Mouse (Mus musculus) kidney, postnatal 0 days (tissue): ENCODE data around the gene Pgm2l1. TPM values are rescaled to one million over a fixed set of nuclear protein-coding genes. Genes with fewer than 3 reads are reported as not detected.

Experiments used
- ATAC-seq: fragments of 200-750 bp; cut with Nextera tagmentation; replicated peaks from 2 replicates; pipeline ENCODE4 v1.8.0; 2017; ENCODE audit warnings: low read depth, moderate number of reproducible peaks, moderate TSS enrichment, moderate library complexity; ENCODE audit not compliant: low FRiP score
- DNase-seq: peaks from one replicate; pipeline ENCODE4 v3.0.0-alpha.2; 2016; ENCODE audit warnings: low spot score
- H3K27ac ChIP-seq: fragments of 300-500 bp; sonication (generic); 2 replicates; pipeline ENCODE4 v1.5.1; 2014; ENCODE audit warnings: mild to moderate bottlenecking
- H3K27me3 ChIP-seq: fragments of 300-500 bp; sonication (generic); 2 replicates; pipeline ENCODE4 v1.6.1; 2014; ENCODE audit warnings: low read length, mixed read lengths; ENCODE audit not compliant: insufficient read depth
- H3K36me3 ChIP-seq: fragments of 300-500 bp; sonication (generic); 2 replicates; pipeline ENCODE4 v1.6.1; 2014; ENCODE audit warnings: low read length, mixed read lengths; ENCODE audit not compliant: insufficient read depth
- H3K4me1 ChIP-seq: fragments of 300-500 bp; sonication (generic); replicated peaks from 2 replicates; pipeline ENCODE4 v1.6.1; 2014; ENCODE audit warnings: antibody characterized with exemption, low read length, mixed read lengths; ENCODE audit not compliant: insufficient read depth
- H3K4me2 ChIP-seq: fragments of 300-500 bp; sonication (generic); 2 replicates; pipeline ENCODE4 v1.6.1; 2014; ENCODE audit warnings: mild to moderate bottlenecking, low read length, moderate library complexity, mixed read lengths
- H3K4me3 ChIP-seq: fragments of 300-500 bp; sonication (generic); replicated peaks from 2 replicates; pipeline ENCODE4 v1.5.1; 2014; ENCODE audit warnings: low read depth, low read length
- H3K9ac ChIP-seq: fragments of 300-500 bp; sonication (generic); 2 replicates; pipeline ENCODE4 v1.6.1; 2014; ENCODE audit warnings: low read depth, low read length
- H3K9me3 ChIP-seq: fragments of 300-500 bp; sonication (generic); replicated peaks from 2 replicates; pipeline ENCODE4 v1.6.1; 2016; ENCODE audit warnings: low read length, inconsistent platforms, mixed read lengths
- CTCF ChIP-seq: IDR thresholded peaks from 2 replicates; pipeline ENCODE4 v1.5.1; 2016; ENCODE audit warnings: antibody characterized with exemption, low read depth, mild to moderate bottlenecking, moderate library complexity
- WGBS: fragments of 180-500 bp; shearing (Covaris S2); extraction: QIAGEN DNeasy Blood & Tissue Kit; methylation state at CpG from one replicate; pipeline ENCODE4 v1.1.7; 2014; 5-methylcytosine and 5-hydroxymethylcytosine counted together
- polyA plus RNA-seq: library from polyadenylated mRNA; unstranded; fragments of >200 nt; fragmentation: Nextera tagmentation; extraction: Ambion mirVana; gene quantifications from 2 replicates; pipeline ENCODE4 v1.2.1, GENCODE M21; 2015

The Pgm2l1 gene
- polyA plus RNA-seq, 1 experiment from 2014 or later, result 2.5 TPM

- no peak overlapping the region for H3K27ac ChIP-seq
- no peak for TF ChIP-seq CTCF
- no peak overlapping the region for H3K4me3 ChIP-seq
Observed at GRCm38 (mm10) chr7:100317534-100317933, 90.3 kb downstream of the Pgm2l1 start.

GRCm38 (mm10) chr7:100323721-100324120 lies 96.5 kb downstream of the Pgm2l1 start:
- Histone ChIP-seq H3K36me3 (0 out of 2 replicates have a peak, but pooled peaks cover 11% of the 10 kb centered on the region), H3K9me3 (no peaks in the 10 kb centered on the region), H3K4me3 (no peak overlapping the region), H3K4me1 (no peaks in the 10 kb centered on the region), H3K27ac (no peak overlapping the region), H3K4me2 (no peak overlapping the region), H3K9ac (no peak overlapping the region), H3K27me3 (no peaks in the 10 kb centered on the region)
- ATAC-seq, result no peak
- no peak for DNase-seq
- 79% methylated on average over 3 of the region's 3 CpGs for WGBS
- TF ChIP-seq CTCF, result no peak

More at GRCm38 (mm10) chr7:100317534-100317933, 90.3 kb downstream of the Pgm2l1 start:
- Histone ChIP-seq H3K27me3 (no peaks in the 10 kb centered on the region), H3K4me2 (no peak overlapping the region), H3K9me3 (no peaks in the 10 kb centered on the region), H3K36me3 (no peaks in the 10 kb centered on the region), H3K9ac (no peak overlapping the region), H3K4me1 (no peaks in the 10 kb centered on the region)
- 96% methylated on average over 5 of the region's 5 CpGs for WGBS
- DNase-seq (no peak), ATAC-seq (no peak)

DNA sequence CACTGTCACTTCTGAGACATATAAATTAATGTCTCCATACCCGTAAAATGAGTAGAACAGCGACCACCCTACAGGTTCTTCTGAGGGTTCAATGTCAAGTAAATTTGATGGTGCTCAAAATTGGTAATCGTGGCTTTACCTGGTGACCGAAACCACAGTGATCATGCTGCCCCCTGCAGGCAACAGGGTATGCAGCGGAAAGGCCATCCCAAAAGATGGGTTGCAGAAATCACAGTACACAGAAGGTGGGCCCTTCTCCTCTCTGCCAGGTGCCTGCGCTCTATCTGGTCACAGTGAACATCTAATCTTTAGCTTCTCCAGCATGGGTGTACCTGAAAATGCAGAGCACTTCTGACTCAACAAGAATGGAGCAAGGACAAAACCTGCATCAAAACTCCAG lies 98.3 kb downstream of the Pgm2l1 start:
- H3K27ac ChIP-seq, result no peak overlapping the region
- ATAC-seq (no peak), DNase-seq (peak; percentile 46)
- H3K9ac ChIP-seq, result no peak overlapping the region
- peak; percentile 78 for TF ChIP-seq CTCF
- H3K4me3 ChIP-seq, result no peak overlapping the region
- no peaks in the 10 kb centered on the region for H3K27me3 ChIP-seq
- no peaks in the 10 kb centered on the region for H3K4me1 ChIP-seq
- no peaks in the 10 kb centered on the region for H3K9me3 ChIP-seq
- H3K36me3 ChIP-seq, result 0 out of 2 replicates have a peak, but pooled peaks cover 17% of the 10 kb centered on the region
- no peak overlapping the region for H3K4me2 ChIP-seq
- WGBS, result 64% methylated on average over 6 of the region's 6 CpGs

DNA sequence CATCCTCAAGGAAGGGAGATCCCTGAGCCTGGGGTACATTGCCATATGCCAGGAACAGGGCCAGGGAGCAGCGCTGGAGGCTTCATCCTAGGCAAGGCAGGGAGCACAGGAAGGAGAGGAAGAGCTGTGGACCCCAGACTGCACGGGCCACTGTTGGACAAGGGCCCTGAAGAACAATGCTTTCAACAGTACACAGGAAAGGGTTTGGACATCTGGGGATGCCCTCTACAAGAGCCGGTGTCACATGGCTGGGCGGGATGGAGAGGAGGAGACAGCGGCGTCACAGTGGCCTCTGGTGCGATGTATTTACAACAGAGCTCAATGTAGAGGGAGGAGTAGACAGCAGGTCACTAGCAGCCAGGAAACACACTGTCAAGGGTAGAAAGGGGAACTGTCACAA lies 100.3 kb downstream of the Pgm2l1 start:
- H3K27ac ChIP-seq, result no peak overlapping the region
- H3K36me3 ChIP-seq, result peaks cover 31% of the 10 kb centered on the region; the same call in 1 of the 2 replicates
- 69% methylated on average over 7 of the region's 7 CpGs for WGBS
- DNase-seq, result peak; percentile 14
- no peak for TF ChIP-seq CTCF
- no peak overlapping the region for H3K4me2 ChIP-seq
- H3K4me3 ChIP-seq, result no peak overlapping the region
- ATAC-seq, result no peak
- H3K9ac ChIP-seq, result no peak overlapping the region
- H3K9me3 ChIP-seq, result no peaks in the 10 kb centered on the region
- H3K27me3 ChIP-seq, result no peaks in the 10 kb centered on the region
- H3K4me1 ChIP-seq, result no peaks in the 10 kb centered on the region

Other genes with a start within 250 kb of the Pgm2l1 start
- 4.4 and 5.0 TPM in 2 replicates for gene Rnf169, start 246.9 kb upstream of the Pgm2l1 start, polyA plus RNA-seq
- gene Chrdl2, start 221.2 kb upstream of the Pgm2l1 start, polyA plus RNA-seq, result 0.22 and 0.32 TPM in 2 replicates
- gene Pold3, start 105.8 kb upstream of the Pgm2l1 start, polyA plus RNA-seq, result 34.8 and 42.1 TPM in 2 replicates
- 19.7 and 20.1 TPM in 2 replicates for gene Lipt2, start 68.1 kb upstream of the Pgm2l1 start, polyA plus RNA-seq
- gene Kcne3, start 50.9 kb upstream of the Pgm2l1 start, polyA plus RNA-seq, result 2.3 and 2.6 TPM in 2 replicates
- gene P4ha3, start 58.1 kb downstream of the Pgm2l1 start, polyA plus RNA-seq, result 2.2 and 2.7 TPM in 2 replicates
- gene C2cd3, start 144.8 kb downstream of the Pgm2l1 start, polyA plus RNA-seq, result 13.1 TPM in 2 replicates
- 45.9 and 47.6 TPM in 2 replicates for gene Ppme1, start 144.9 kb downstream of the Pgm2l1 start, polyA plus RNA-seq
- gene Ucp3, start 245.6 kb downstream of the Pgm2l1 start, polyA plus RNA-seq, result 0.05 and 0.13 TPM in 2 replicates